Mouse (Mus musculus): ENCODE measurements around the gene Tmx4.
A peak's percentile ranks its signal among the peaks of the same experiment; 100 is the strongest.
"Not testable (repeated sequence)": the region's sequence is repeated elsewhere in the genome, so short reads cannot be mapped to it uniquely, and the experiment has no call there.

Tmx4 gene

GRCm38 (mm10) chr2:134643514-134644300 lies at the start of gene Tmx4:
Tmx4 (minus strand) TSS chr2:134644145.
- DNase-seq (ENCODE audit: low read depth, low spot score): peak; percentile 89

- DNase-seq (ENCODE audit: low read depth, low spot score): no peak
These were observed 48.2 kb upstream of the Tmx4 start for GRCm38 (mm10) chr2:134692125-134692524.

GRCm38 (mm10) chr2:134691055-134691454 lies 47.1 kb upstream of the Tmx4 start:
- no peak for DNase-seq (ENCODE audit: low read depth, low spot score)

- no peak for DNase-seq (ENCODE audit: low read depth, low spot score)
These were observed 38.4 kb upstream of the Tmx4 start for GRCm38 (mm10) chr2:134682326-134682725.

GRCm38 (mm10) chr2:134681271-134681961 lies 37.5 kb upstream of the Tmx4 start:
- DNase-seq (ENCODE audit: low read depth, low spot score): no peak

GRCm38 (mm10) chr2:134679567-134679966 lies 35.6 kb upstream of the Tmx4 start:
- no peak for DNase-seq (ENCODE audit: low read depth, low spot score)

- DNase-seq (ENCODE audit: low read depth, low spot score): no peak
These were observed 31.5 kb upstream of the Tmx4 start for GRCm38 (mm10) chr2:134675465-134675864.

- peak; percentile 22 for DNase-seq (ENCODE audit: low read depth, low spot score)
These were observed 29.7 kb upstream of the Tmx4 start for GRCm38 (mm10) chr2:134673604-134674003.

- no peak for DNase-seq (ENCODE audit: low read depth, low spot score)
These were observed 12.5 kb upstream of the Tmx4 start for GRCm38 (mm10) chr2:134656477-134656876.

- DNase-seq (ENCODE audit: low read depth, low spot score): no peak
These were observed 10.7 kb upstream of the Tmx4 start for GRCm38 (mm10) chr2:134654668-134655067.

- no peak for DNase-seq (ENCODE audit: low read depth, low spot score)
These were observed 8.8 kb upstream of the Tmx4 start for GRCm38 (mm10) chr2:134652759-134653158.

GRCm38 (mm10) chr2:134648999-134649398 lies 5.1 kb upstream of the Tmx4 start:
- no peak for DNase-seq (ENCODE audit: low read depth, low spot score)

GRCm38 (mm10) chr2:134645752-134646151 lies 1.8 kb upstream of the Tmx4 start:
- DNase-seq (ENCODE audit: low read depth, low spot score): no peak

- no peak for DNase-seq (ENCODE audit: low read depth, low spot score)
These were observed 1.2 kb upstream of the Tmx4 start for GRCm38 (mm10) chr2:134645166-134645565.

- DNase-seq (ENCODE audit: low read depth, low spot score): no peak
These were observed 462 bp upstream of the Tmx4 start for GRCm38 (mm10) chr2:134644301-134644912.

GRCm38 (mm10) chr2:134642377-134642776 lies 1.6 kb downstream of the Tmx4 start:
- no peak for DNase-seq (ENCODE audit: low read depth, low spot score)

GRCm38 (mm10) chr2:134641372-134641771 lies 2.6 kb downstream of the Tmx4 start:
- DNase-seq (ENCODE audit: low read depth, low spot score): no peak

- no peak for DNase-seq (ENCODE audit: low read depth, low spot score)
These were observed 3.5 kb downstream of the Tmx4 start for GRCm38 (mm10) chr2:134640398-134640797.

GRCm38 (mm10) chr2:134628541-134628940 lies 15.4 kb downstream of the Tmx4 start:
- not testable (repeated sequence) for DNase-seq (ENCODE audit: low read depth, low spot score)

GRCm38 (mm10) chr2:134604935-134605334 lies 39.0 kb downstream of the Tmx4 start:
- no peak for DNase-seq (ENCODE audit: low read depth, low spot score)

- DNase-seq (ENCODE audit: low read depth, low spot score): no peak
These were observed 52.8 kb downstream of the Tmx4 start for GRCm38 (mm10) chr2:134591081-134591694.

- no peak for DNase-seq (ENCODE audit: low read depth, low spot score)
These were observed 58.7 kb downstream of the Tmx4 start for GRCm38 (mm10) chr2:134585243-134585642.

Measured in WW6 (cell line).